Mouse (Mus musculus) cortical plate, adult 2 months (tissue): ENCODE data around the gene Nrxn3.

Source experiments
- CTCF ChIP-seq: fragments of 200-500 bp; IDR thresholded peaks from 2 replicates; pipeline ENCODE4 v1.5.1; 2011; ENCODE audit warnings: mild to moderate bottlenecking, control low read depth, low read length; ENCODE audit not compliant: insufficient read depth; ENCODE audit errors: extremely low read depth
- POLR2A ChIP-seq: fragments of 200-500 bp; IDR thresholded peaks from 2 replicates; pipeline ENCODE4 v1.6.1; 2011; ENCODE audit warnings: mild to moderate bottlenecking, low read length, control low read depth; ENCODE audit not compliant: insufficient read depth; ENCODE audit errors: extremely low read depth

- TF ChIP-seq POLR2A (no peak), CTCF (no peak)
Observed at GRCm38 (mm10) chr12:89239826-89240225, 517.1 kb downstream of the Nrxn3 start.
